Mouse (Mus musculus): ENCODE results near the gene Med24. TPM values are rescaled to one million over a fixed set of nuclear protein-coding genes. Genes with fewer than 3 reads are reported as not detected.

Gene Med24
- total and polyA plus RNA-seq, 2 experiments from 2014 or later = 48.3 to 88.6 TPM

- 82% methylated on average over 14 of the region's 14 CpGs for WGBS
- Histone ChIP-seq H3K27me3 (ENCODE audit: insufficient read depth, low read length) (no peaks in the 10 kb centered on the region), H3K4me3 (ENCODE audit: low read length) (no peak overlapping the region), H3K4me2 (ENCODE audit: low read depth, low read length) (no peak overlapping the region), H3K36me3 (ENCODE audit: insufficient read depth, low read length) (peaks cover 35% of the 10 kb centered on the region), H3K9ac (replicated peaks; ENCODE audit: low read length) (no peak overlapping the region), H3K27ac (no peak overlapping the region), H3K4me1 (ENCODE audit: insufficient read depth, low read length) (no peaks in the 10 kb centered on the region), H3K9me3 (ENCODE audit: low read length) (no peaks in the 10 kb centered on the region)
- ATAC-seq (no peak), DNase-seq (ENCODE audit: low spot score) (no peak)
- no peak for TF ChIP-seq CTCF (IDR thresholded peaks at IDR 0.05; ENCODE audit: low read depth)
These were observed 32.6 kb downstream of the Med24 start for GRCm38 (mm10) chr11:98696454-98697216.

- DNase-seq (ENCODE audit: low spot score) = no peak
- H3K36me3 ChIP-seq (ENCODE audit: insufficient read depth, low read length) = peaks cover 47% of the 10 kb centered on the region
These were observed 33.8 kb downstream of the Med24 start for GRCm38 (mm10) chr11:98695408-98695807.

GRCm38 (mm10) chr11:98694301-98694700, 34.9 kb downstream of the Med24 start:
- no peaks in the 10 kb centered on the region for H3K9me3 ChIP-seq (ENCODE audit: low read length)
- H3K4me2 ChIP-seq (ENCODE audit: low read depth, low read length) = no peak overlapping the region
- H3K27me3 ChIP-seq (ENCODE audit: insufficient read depth, low read length) = no peaks in the 10 kb centered on the region
- peaks cover 58% of the 10 kb centered on the region for H3K36me3 ChIP-seq (ENCODE audit: insufficient read depth, low read length)
- DNase-seq (ENCODE audit: low spot score) (no peak), ATAC-seq (no peak)
- no peak overlapping the region for H3K4me3 ChIP-seq (ENCODE audit: low read length)
- H3K9ac ChIP-seq (replicated peaks; ENCODE audit: low read length) = no peak overlapping the region
- no peak overlapping the region for H3K27ac ChIP-seq
- no peak for TF ChIP-seq CTCF (IDR thresholded peaks at IDR 0.05; ENCODE audit: low read depth)
- no peaks in the 10 kb centered on the region for H3K4me1 ChIP-seq (ENCODE audit: insufficient read depth, low read length)
- 57% methylated on average over 9 of the region's 9 CpGs for WGBS

More at GRCm38 (mm10) chr11:98695408-98695807, 33.8 kb downstream of the Med24 start:
- H3K4me2 ChIP-seq (ENCODE audit: low read depth, low read length) = no peak overlapping the region
- no peaks in the 10 kb centered on the region for H3K9me3 ChIP-seq (ENCODE audit: low read length)
- no peak for ATAC-seq
- WGBS = 74% methylated on average over 14 of the region's 14 CpGs
- no peak overlapping the region for H3K4me3 ChIP-seq (ENCODE audit: low read length)
- H3K9ac ChIP-seq (replicated peaks; ENCODE audit: low read length) = no peak overlapping the region
- no peaks in the 10 kb centered on the region for H3K27me3 ChIP-seq (ENCODE audit: insufficient read depth, low read length)
- no peaks in the 10 kb centered on the region for H3K4me1 ChIP-seq (ENCODE audit: insufficient read depth, low read length)
- no peak overlapping the region; the same call in 1 of the 2 replicates for H3K27ac ChIP-seq
- no peak for TF ChIP-seq CTCF (IDR thresholded peaks at IDR 0.05; ENCODE audit: low read depth)

GRCm38 (mm10) chr11:98693746-98694145, 35.5 kb downstream of the Med24 start:
- Histone ChIP-seq H3K4me3 (ENCODE audit: low read length) (no peak overlapping the region), H3K4me1 (ENCODE audit: insufficient read depth, low read length) (no peaks in the 10 kb centered on the region), H3K9ac (replicated peaks; ENCODE audit: low read length) (no peak overlapping the region), H3K36me3 (ENCODE audit: insufficient read depth, low read length) (peaks cover 60% of the 10 kb centered on the region), H3K27ac (no peak overlapping the region), H3K9me3 (ENCODE audit: low read length) (no peaks in the 10 kb centered on the region), H3K4me2 (ENCODE audit: low read depth, low read length) (no peak overlapping the region), H3K27me3 (ENCODE audit: insufficient read depth, low read length) (no peaks in the 10 kb centered on the region)
- 88% methylated on average over 9 of the region's 9 CpGs for WGBS
- TF ChIP-seq CTCF (IDR thresholded peaks at IDR 0.05; ENCODE audit: low read depth) = no peak
- ATAC-seq = no peak
- no peak for DNase-seq (ENCODE audit: low spot score)

- no peak overlapping the region for H3K27ac ChIP-seq
- no peaks in the 10 kb centered on the region for H3K9me3 ChIP-seq (ENCODE audit: low read length)
- H3K4me1 ChIP-seq (ENCODE audit: insufficient read depth, low read length) = no peaks in the 10 kb centered on the region
- peaks cover 61% of the 10 kb centered on the region for H3K36me3 ChIP-seq (ENCODE audit: insufficient read depth, low read length)
- no peak overlapping the region for H3K9ac ChIP-seq (replicated peaks; ENCODE audit: low read length)
- DNase-seq (ENCODE audit: low spot score) (no peak), ATAC-seq (no peak)
- H3K4me2 ChIP-seq (ENCODE audit: low read depth, low read length) = no peak overlapping the region
- WGBS = 79% methylated on average over 13 of the region's 13 CpGs
- H3K27me3 ChIP-seq (ENCODE audit: insufficient read depth, low read length) = no peaks in the 10 kb centered on the region
- no peak overlapping the region for H3K4me3 ChIP-seq (ENCODE audit: low read length)
- no peak for TF ChIP-seq CTCF (IDR thresholded peaks at IDR 0.05; ENCODE audit: low read depth)
These were observed 36.0 kb downstream of the Med24 start for GRCm38 (mm10) chr11:98693201-98693600.

GRCm38 (mm10) chr11:98688009-98688408, 41.2 kb downstream of the Med24 start:
- H3K4me2 ChIP-seq (ENCODE audit: low read depth, low read length) = no peak overlapping the region
- peaks cover 6% of the 10 kb centered on the region for H3K4me1 ChIP-seq (ENCODE audit: insufficient read depth, low read length)
- DNase-seq (ENCODE audit: low spot score) = no peak
- no peak for TF ChIP-seq CTCF (IDR thresholded peaks at IDR 0.05; ENCODE audit: low read depth)
- no peaks in the 10 kb centered on the region for H3K9me3 ChIP-seq (ENCODE audit: low read length)
- ATAC-seq = no peak
- H3K4me3 ChIP-seq (ENCODE audit: low read length) = no peak overlapping the region
- no peak overlapping the region for H3K27ac ChIP-seq
- 81% methylated on average over 8 of the region's 8 CpGs for WGBS
- H3K27me3 ChIP-seq (ENCODE audit: insufficient read depth, low read length) = no peaks in the 10 kb centered on the region
- no peak overlapping the region for H3K9ac ChIP-seq (replicated peaks; ENCODE audit: low read length)
- peaks cover 63% of the 10 kb centered on the region for H3K36me3 ChIP-seq (ENCODE audit: insufficient read depth, low read length)

GRCm38 (mm10) chr11:98686976-98687375, 42.3 kb downstream of the Med24 start:
- Histone ChIP-seq H3K9ac (replicated peaks; ENCODE audit: low read length) (no peak overlapping the region), H3K36me3 (ENCODE audit: insufficient read depth, low read length) (peaks cover 55% of the 10 kb centered on the region), H3K4me3 (ENCODE audit: low read length) (no peak overlapping the region), H3K4me1 (ENCODE audit: insufficient read depth, low read length) (peaks cover 6% of the 10 kb centered on the region), H3K4me2 (ENCODE audit: low read depth, low read length) (no peak overlapping the region), H3K27ac (no peak overlapping the region), H3K9me3 (ENCODE audit: low read length) (no peaks in the 10 kb centered on the region), H3K27me3 (ENCODE audit: insufficient read depth, low read length) (no peaks in the 10 kb centered on the region)
- DNase-seq (ENCODE audit: low spot score) (no peak), ATAC-seq (no peak)
- no peak for TF ChIP-seq CTCF (IDR thresholded peaks at IDR 0.05; ENCODE audit: low read depth)
- WGBS = 85% methylated on average over 4 of the region's 4 CpGs

All from hindbrain, postnatal 0 days (tissue).